Mouse (Mus musculus): Measurements from ENCODE around the gene Mettl22.

Gene Mettl22

DNA sequence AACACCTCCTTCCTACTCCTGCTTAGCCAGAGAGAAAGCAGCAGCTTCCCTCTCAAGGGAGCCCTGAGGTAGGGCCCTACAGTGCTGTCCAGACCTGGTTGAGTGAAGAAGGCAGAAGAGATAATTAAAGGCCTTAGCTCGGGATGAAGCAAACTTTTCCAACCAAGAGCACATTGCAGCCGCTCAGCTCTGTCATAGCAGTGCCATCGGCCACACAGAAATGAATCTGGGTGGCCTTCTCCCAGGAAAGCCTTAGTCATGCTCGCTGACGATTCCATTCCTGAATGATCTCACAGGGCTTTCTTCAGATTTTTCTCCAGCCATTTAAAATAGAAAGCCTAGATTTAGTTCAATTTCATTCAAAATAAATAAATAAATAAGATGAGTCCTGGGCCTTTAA, 39.3 kb downstream of the Mettl22 start:
- in situ Hi-C loops (cut with MboI, MseI): no loop called here

DNA sequence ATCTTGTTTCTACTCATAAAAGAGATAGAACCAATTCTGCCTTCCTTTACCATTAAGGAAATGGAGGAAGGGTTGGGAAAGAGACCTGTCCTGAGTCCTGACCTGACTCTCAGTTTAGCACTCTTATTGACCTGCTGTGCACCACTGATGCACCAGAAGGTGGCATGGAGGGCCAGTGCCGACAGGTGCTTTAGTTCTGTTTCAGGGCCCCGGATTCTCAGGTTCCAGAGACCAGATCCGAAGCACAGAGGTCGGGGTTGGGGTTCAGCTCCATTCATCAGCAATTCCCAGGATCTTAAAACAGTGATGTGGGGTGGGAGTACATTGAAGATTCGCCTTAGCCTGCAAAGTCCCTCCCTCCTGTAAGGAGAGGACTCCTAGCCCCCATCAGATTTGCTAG, 42.2 kb downstream of the Mettl22 start:
- in situ Hi-C loops (cut with MboI, MseI): no loop called here

DNA sequence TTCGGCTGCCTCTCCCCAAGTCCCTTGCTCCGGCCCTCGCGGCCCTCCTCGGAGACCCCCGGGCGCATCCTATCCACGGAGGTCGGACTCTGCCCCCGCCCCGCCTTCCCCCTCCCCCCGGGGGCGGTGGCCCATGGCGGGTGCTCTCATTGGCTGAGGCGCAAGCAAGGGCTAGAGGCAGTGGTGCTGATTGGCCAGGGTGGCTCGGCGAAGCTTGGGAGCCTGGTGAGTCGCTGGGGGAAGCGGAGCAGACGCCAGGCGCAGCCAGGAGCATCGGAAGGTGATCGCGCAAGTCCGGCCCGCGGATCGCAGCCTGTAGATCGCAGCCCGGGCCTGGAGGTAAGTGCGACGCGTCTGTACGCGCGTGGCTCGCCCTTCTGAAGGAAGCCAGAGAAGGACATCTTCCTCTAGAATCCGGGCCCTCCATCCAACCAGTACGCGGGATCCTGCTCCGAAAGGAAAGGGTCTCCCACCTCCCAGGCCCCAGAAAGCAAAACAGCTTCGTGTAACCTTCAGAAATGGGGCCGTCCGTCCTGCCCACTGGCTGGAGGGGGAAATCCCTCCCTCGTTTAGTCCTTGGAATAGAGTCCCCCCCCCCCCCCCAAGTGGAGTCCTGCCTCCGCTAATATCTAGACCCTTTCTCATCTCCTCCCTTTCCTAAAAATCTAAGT, 42.8 kb downstream of the Mettl22 start, which contains the start of gene Abat:
Gene Abat, plus strand, starts transcription at position 194 of the 671 bp plus-strand sequence.
- in situ Hi-C loops (cut with MboI, MseI): no loop called here

DNA sequence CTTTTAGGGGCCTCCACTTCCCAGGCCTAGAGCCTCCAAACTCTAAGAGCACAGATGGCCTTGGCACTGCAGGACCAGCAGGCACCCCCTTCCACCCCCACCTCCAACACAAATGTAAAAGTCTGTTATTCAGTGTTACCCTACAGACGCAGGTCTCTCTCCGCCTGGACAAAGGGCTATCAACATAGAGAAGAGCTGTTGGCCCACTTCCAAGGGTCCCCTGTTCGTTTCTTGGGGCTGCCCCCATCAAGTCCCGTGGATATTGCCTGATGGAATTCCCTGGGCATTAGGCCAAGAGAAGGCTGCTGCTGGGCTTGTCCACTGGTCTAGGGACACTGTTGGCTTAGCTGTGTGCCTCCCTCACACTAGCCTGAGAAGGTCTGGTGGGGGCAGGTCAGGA, 43.6 kb downstream of the Mettl22 start:
- in situ Hi-C loops (cut with MboI, MseI): no loop called here

DNA sequence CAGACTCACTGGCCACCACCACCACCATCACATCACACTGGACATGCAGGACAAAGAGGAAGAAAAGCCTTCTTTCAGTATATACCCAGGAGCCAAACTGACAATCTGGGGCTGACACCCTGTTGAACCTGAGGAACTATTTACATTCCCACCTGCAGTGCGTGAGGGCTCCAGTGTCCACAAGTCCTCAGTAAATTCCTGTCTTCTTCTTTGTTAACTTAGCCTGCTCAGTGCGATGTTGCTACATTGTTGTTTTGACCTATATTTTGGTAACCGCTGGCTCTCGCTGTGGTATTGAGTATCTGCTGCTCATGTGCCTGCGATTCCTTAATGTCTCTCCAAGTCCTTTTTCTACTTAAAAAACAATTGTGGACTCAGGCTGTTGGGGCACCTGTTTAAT, 49.9 kb downstream of the Mettl22 start:
- in situ Hi-C loops (cut with MboI, MseI): no loop called here

DNA sequence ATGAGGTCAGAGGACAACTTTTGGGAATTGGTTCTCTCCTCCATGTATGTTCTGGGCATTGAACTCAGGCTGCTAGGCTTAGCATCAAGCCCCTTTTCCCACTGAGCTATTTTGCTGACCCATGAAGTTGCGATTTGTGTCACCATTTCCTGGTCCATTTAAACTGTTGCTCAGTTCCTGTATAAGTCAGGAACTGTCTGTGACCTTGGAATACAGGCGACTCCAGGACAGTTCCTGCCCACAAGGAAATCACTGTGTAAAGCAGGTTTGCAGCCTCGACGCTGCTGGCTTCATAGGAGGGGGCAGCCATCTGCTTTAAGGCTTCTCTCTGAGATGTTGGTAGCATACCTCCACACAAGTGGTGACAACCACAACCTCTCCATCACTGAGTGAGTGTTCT, 50.7 kb downstream of the Mettl22 start:
- in situ Hi-C loops (cut with MboI, MseI): no loop called here

DNA sequence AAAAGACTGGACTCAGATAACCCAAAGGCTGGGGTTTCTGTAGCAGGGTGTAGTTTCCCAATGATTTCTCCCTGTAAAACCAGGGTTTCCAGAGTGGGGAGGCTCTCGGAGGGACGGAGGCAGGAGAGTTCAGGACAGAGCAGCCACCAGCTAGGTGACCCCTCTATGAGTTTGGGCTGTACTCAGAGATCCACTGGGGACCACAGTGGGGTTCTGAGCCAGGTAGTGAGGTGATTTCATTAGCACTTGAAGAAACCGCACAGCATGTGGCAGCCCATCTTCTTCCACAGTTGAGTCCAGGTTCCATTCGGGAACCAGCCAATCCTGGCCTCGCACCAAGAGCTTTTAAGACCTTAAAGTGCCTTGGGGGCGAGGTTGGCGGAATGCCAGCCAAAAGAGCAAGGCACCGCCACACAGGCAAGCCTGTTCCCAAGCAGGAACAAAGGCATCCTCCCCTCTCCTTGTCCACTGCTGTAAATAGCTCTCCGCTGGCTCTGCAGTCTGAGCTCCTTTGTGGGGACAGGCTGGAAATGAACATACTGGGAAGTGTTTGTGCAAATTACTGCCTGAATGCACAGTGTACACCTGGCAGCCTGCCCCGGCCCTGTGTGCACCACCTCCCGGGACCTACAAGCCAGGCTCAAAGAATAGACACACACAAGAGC, 53.0 kb downstream of the Mettl22 start:
- in situ Hi-C loops (cut with MboI, MseI): no loop called here

DNA sequence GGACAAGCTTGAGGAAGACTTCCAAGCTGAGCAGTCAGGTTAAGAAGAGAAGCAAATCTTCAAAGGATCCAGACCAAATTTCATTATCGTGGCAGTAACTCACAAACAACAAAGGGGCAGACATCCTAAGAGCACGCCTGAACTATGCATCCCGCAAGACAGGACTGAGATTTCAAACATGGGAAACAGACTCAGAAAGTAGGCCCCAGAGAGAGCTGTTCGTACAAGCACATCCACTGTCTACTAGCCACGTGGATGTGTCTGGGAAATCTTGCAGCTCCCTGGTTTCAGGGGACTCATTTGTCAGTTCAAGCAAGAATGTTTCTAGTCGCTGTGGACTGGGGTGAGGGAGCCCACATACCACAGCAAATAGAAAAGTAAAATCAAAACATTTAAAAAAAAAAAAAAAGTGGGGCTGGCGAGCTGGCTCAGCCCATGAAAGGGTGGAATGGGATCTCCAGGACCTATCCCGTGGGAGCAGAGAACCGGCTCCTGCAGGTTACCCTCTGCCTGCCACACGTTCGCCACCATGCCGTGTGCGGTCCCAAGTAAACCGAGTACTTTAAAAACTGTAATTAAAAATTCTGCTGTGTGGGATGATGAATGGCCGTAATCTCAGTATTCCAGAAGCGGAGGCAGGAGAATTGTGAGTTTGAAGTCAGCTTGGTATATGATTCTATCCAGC, 53.7 kb downstream of the Mettl22 start:
- in situ Hi-C loops (cut with MboI, MseI): no loop called here

DNA sequence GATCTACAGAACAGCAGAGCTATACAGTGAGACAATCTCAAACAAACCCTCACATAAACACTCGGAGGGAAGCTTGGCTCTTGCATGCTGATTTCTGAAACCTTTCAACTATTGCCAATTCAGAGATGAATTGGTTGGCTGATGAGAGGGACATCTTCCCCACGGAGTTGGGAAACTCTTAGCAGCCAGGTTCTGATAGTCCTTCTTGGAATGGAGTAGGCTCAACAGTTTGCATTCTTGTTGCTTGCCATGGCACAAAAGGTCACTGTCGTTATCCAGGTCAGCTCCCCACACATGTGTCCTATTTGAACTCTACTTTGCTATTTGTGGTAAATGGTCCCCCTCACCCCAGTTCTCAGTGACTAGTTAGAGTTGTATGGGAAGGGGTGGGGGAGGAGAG, 54.7 kb downstream of the Mettl22 start:
- in situ Hi-C loops (cut with MboI, MseI): no loop called here

DNA sequence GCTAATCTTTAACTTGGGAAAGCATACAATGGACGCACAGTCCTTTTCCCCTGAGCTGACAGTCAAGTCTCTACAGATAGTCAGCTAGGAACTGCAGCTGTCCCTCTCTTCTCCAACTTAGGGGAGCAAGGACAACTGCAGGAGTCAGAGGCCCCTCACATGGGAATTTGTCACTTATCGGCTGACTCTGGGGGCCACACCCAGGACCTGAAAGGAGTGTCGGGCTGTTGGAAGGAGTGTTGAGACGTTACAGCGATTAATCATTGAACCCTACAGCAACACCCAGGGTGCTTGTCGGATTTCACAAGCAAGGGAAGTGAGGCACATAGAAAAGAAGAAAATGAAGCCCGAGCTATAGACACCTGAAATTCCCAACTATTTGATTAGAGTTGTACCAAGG, 55.3 kb downstream of the Mettl22 start:
- in situ Hi-C loops (cut with MboI, MseI): no loop called here

DNA sequence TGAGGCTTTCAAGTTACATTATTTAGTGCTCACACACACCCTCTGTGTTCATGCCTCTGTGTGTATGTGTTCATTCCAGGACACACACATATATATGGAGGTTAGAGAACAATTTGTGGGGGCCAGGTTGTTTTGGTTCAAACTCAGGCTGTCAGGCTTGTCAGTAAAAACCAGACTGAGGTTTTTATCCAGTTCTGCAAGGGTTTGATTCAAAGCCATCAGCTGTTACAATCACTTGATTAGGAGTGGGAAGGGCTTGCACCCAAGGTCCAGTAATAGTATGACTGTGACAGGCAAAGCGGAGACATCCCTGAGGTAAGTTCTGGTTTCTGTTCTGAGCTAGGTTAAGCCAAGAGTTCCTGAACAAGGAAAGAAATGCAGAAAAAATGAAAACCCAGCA, 58.8 kb downstream of the Mettl22 start:
- in situ Hi-C loops (cut with MboI, MseI): no loop called here

DNA sequence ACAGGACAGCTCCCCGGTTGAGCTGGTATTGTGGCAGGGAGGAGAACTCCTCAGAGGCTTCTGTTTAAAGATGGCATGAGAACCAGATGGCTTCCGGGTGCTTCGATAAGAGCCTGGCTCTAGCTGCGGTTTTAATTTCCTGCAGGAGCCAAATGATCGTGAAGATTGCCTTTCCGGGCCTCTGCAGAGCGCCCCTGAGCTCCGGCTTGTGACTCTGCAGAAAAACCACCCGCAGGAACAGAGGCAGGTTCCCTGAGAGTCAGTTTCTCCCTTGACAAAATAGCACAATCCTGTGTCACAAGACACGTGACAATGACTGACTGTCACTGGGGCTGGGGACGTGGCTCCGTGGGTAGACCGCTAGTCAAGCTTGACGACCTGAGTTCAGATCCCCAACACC, 59.4 kb downstream of the Mettl22 start:
- in situ Hi-C loops (cut with MboI, MseI): no loop called here

DNA sequence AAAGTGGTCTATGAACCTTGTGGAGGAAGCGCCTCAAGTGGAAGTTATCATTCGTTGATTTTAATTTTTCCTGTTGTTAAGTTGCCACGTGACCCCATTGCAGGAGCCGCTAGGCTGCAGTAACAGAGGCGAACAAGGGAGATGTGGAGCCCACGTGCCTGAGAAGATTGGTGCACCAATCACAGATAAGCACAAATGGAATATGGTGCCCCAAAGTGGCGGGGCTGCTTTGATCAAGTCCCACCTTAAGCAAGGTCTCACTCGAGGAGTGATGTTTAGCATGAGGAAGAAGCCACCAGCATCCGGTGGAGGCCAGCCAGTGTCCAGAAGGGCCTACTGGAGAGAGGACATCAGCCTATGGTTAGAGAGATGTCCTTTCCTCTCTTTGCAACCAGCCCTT, 61.9 kb downstream of the Mettl22 start:
- in situ Hi-C loops (cut with MboI, MseI): no loop called here

DNA sequence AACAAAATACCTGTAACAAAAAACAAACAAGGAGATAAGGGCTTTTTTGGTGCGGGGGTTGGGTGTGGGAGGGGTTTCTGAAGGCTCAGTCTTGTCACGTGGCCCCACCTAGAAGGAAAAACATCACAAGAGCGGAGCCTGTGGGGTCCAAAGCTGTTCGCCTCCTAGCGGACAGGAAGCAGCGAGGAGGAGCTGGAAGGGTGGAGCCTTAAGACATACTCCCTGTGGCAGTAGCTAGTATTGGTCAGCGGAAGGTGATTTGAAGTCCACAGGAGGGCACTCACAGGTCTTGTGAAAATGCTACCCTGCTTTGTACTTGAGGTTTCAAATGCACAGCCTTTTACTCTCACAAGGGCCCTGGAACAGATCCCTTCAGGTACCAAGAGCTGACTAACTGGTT, 62.3 kb downstream of the Mettl22 start:
- in situ Hi-C loops (cut with MboI, MseI): no loop called here

DNA sequence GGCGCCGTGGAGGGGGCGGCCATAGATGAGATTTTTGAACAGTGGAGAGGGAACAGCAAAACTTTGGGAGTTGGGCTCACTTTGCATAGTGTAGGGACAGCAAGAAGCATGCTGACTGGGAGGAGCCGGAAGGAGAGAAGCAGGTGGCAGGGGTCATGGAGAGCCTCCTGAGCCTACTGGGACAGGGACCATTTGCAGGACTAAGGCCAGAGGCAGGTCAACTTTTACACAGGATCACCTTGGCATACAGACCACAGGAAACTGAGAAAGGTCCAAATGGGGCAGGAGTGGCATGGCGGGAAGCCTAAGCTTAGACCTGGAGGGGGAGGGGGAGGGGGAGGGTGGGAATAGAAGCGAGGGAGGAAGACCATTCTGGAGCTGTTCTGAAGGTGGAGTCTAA, 62.9 kb downstream of the Mettl22 start:
- in situ Hi-C loops (cut with MboI, MseI): no loop called here

DNA sequence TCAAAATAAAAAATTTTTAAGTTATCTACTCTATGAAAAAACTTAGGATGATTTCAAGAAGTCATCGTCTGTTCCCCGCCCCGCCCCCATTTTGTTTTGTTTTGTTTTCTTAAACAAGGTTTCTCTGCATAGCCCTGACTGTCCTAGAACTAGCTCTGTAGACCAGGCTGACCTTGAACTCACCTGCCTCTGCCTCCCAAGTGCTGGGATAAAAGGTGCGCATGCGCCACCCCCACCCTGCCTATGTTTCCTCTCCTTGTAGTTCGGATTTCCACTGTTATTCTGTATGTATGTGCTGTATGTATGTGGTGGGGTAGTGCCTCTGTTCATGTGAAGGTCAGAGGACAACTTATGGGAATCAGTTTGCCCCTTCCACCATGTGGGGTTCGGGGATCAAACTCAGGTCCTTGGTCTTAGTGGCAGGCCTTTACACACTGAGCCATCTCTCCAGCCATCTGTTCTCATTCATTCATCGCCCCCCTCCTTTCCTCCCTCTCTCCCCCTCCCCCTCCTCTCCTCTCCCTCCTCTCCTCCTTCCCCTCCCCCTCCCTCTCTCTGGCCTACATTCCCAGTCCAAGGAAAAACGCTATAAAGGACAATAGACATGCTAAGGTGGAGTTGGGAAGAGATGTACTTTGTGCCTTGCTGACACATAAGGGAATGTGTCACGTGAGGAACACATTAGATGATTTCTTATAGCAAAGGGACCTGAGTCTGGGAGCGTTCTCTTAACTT, 64.0 kb downstream of the Mettl22 start:
- in situ Hi-C loops (cut with MboI, MseI): no loop called here

DNA sequence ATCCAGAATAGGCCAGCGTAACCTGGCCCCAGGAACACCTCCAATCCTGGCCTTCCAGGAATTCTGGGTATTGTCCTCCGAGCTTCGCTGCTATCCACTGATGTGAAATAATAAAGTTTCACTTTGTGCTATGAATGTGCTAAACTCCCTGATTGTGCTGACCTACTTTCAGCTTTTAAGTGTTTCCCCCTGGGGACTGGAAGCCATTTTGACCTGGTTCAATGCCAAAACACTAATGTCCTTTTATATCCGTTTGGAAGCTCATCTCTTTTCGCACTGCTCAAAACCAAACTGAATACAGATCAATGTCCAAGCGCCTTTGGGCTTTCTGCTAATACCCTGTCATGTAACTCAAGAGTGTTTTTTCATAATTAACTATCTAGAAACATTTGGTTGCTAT, 64.8 kb downstream of the Mettl22 start:
- in situ Hi-C loops (cut with MboI, MseI): no loop called here

DNA sequence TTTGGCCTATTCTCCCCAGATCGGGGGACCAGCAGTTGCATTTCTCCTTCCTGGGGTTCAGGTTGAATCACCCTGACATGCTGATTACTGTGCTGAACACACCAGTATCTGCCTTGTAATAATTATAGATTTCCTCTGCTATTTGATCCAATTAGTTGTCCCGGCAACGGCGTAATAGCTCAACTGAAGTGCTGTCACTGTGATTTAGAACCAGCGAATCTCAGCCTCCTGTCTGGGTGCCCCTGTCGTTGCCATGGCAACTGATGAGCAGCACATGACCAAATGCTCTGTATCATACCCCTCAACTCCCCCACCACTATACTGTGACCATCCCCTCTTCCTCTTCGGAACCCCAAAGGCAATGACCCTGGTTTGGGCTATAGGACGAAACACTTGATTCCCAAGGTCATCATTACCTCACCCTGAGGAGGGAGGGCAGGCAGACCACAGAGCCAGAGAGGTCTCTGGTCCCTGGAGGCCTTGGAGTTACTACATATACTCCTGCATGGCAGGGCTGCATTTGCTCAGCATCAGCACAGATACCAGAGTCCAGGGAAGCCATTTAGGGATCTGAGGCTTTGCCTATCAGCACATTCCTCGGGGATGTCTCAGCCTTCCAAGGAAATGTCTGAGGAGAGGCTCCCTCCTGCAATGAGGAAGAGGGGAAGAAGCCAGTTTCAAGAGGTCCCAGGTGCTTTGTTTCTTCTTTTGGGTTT, 68.7 kb downstream of the Mettl22 start:
- in situ Hi-C loops (cut with MboI, MseI): no loop called here

Data from T-helper 2 cell (primary cell).